18 mouse cellular contexts compared by ENCODE assay signal in the genomic region with DNA sequence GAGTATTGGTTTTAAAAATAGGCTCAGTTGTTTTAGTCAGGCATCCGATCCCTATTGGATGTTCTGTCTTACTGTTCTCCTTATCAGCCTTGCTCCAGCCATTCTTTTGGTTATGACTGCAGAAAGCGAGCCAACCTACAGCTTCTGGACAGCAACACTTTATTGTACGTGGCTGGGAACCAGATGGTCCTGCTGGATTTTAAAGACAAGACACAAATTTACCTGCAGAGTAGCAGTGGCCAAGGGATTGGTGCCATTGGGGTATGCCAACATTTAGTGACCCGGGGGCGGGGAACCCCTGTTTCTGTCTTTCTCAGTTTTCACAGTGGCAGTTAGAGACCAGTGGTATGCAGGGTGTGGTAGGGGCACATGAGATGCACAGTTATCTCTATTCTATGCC. TPM values are rescaled to one million over a fixed set of nuclear protein-coding genes. Genes with fewer than 3 reads are reported as not detected.
DNase-seq lines count a peak whose midpoint lies in the region; ATAC-seq lines count a peak whose summit lies in the region.
"Had no signal": no experiment of that assay in that cellular context is flagged by ENCODE, and none has a peak within 500 bp of the region (broad histone marks: within the 10 kb centered on the region; RNA-seq: fewer than 3 reads in every experiment).

No protein-coding gene starts in this region.

- peak; percentile 17 for DNase-seq in cerebellum, adult 11-12 months
- peak; percentile 55 for DNase-seq in heart, adult 11 months
- no peak for DNase-seq in heart, postnatal 36 days
- peak; percentile 48 to 58 for DNase-seq in cerebellum, postnatal 25 days
- DNase-seq in thymus, postnatal 14 days: no peak
- DNase-seq: adrenal gland, adult 8-10 months; adrenal gland, postnatal 36 days; B cell, adult 2 months; gastrocnemius, adult 2 months; gastrocnemius, postnatal 25 days; heart, postnatal 4 days had no signal

- no peak for ATAC-seq in cerebellum, adult (ENCODE audit: insufficient number of reproducible peaks, low FRiP score, low TSS enrichment)
- ATAC-seq in erythroblast, adult 5-6 weeks (replicated peaks; ENCODE audit: low FRiP score, poor library complexity, severe bottlenecking): no peak
- ATAC-seq: CD4-positive, CD25-positive, alpha-beta regulatory T cell, adult 4 months; forebrain, embryonic 16.5 days; hindbrain, embryonic 16.5 days; inflammation-experienced regulatory T-cells, adult 6 months; intestine, postnatal 0 days had no signal

- intact Hi-C loops in heart, postnatal 36 days (cut with DNase I): no loop called here

RNA-seq across cellular contexts. Expression of gene Cfap44, which starts 12.6 kb away (rescaled TPM):
- total RNA-seq in heart, postnatal 36 days (2021): not detected
- total RNA-seq in erythroblast, adult 5-6 weeks (2015; ENCODE audit: low replicate concordance): not detected in 2 replicates
- not detected in 2 replicates for total RNA-seq in erythroblast, adult 5-6 weeks (2017; ENCODE audit: low replicate concordance)
- total RNA-seq: gastrocnemius, adult 2 months; gastrocnemius, postnatal 25 days; heart, postnatal 4 days had no signal

Comparison
In these comparisons a context has a peak if more than half of its experiments do, and no peak if none do; other contexts are left out.
1. DNase-seq: peak in cerebellum, adult 11-12 months (single experiment), heart, adult 11 months (single experiment) and cerebellum, postnatal 25 days (2 of 2); none in heart, postnatal 36 days (0 of 2) and thymus, postnatal 14 days (single experiment).